Mouse (Mus musculus) layer of hippocampus, adult 9-11 months (tissue): Measurements from ENCODE around the gene F2r.

ENCODE experiments used
- DNase-seq: peaks from one replicate; pipeline ENCODE4 v3.0.0; 2022

Gene F2r

GRCm38 (mm10) chr13:95618309-95618712 lies at the start of gene F2r:
F2r (minus strand) TSS chr13:95618487.
- DNase-seq, result peak; percentile 12

- DNase-seq, result no peak
These were observed 49.0 kb upstream of the F2r start for GRCm38 (mm10) chr13:95667260-95667659.

- peak; percentile 31 for DNase-seq
These were observed 47.5 kb upstream of the F2r start for GRCm38 (mm10) chr13:95665644-95666356.

GRCm38 (mm10) chr13:95663834-95664233 lies 45.5 kb upstream of the F2r start:
- no peak for DNase-seq

GRCm38 (mm10) chr13:95659432-95659831 lies 41.1 kb upstream of the F2r start:
- no peak for DNase-seq

GRCm38 (mm10) chr13:95657171-95657570 lies 38.9 kb upstream of the F2r start:
- DNase-seq, result no peak

GRCm38 (mm10) chr13:95655284-95655683 lies 37.0 kb upstream of the F2r start:
- DNase-seq, result peak; percentile 22

- no peak for DNase-seq
These were observed 35.4 kb upstream of the F2r start for GRCm38 (mm10) chr13:95653696-95654095.

GRCm38 (mm10) chr13:95651870-95652668 lies 33.8 kb upstream of the F2r start:
- no peak for DNase-seq

GRCm38 (mm10) chr13:95649941-95650340 lies 31.7 kb upstream of the F2r start:
- no peak for DNase-seq

- no peak for DNase-seq
These were observed 29.0 kb upstream of the F2r start for GRCm38 (mm10) chr13:95647248-95647647.

GRCm38 (mm10) chr13:95646687-95647111 lies 28.4 kb upstream of the F2r start:
- no peak for DNase-seq

- DNase-seq, result no peak
These were observed 25.5 kb upstream of the F2r start for GRCm38 (mm10) chr13:95643740-95644139.

GRCm38 (mm10) chr13:95641061-95641986 lies 23.0 kb upstream of the F2r start:
- DNase-seq, result no peak

- no peak for DNase-seq
These were observed 22.1 kb upstream of the F2r start for GRCm38 (mm10) chr13:95640408-95640807.

GRCm38 (mm10) chr13:95639336-95640116 lies 21.2 kb upstream of the F2r start:
- peak; percentile 19 for DNase-seq

- peak; percentile 28 for DNase-seq
These were observed 20.6 kb upstream of the F2r start for GRCm38 (mm10) chr13:95638894-95639293.

GRCm38 (mm10) chr13:95637737-95638136 lies 19.4 kb upstream of the F2r start:
- DNase-seq, result no peak

- no peak for DNase-seq
These were observed 17.0 kb upstream of the F2r start for GRCm38 (mm10) chr13:95635301-95635700.

GRCm38 (mm10) chr13:95634451-95634850 lies 16.2 kb upstream of the F2r start:
- no peak for DNase-seq

GRCm38 (mm10) chr13:95633384-95633783 lies 15.1 kb upstream of the F2r start:
- DNase-seq, result no peak

- no peak for DNase-seq
These were observed 13.9 kb upstream of the F2r start for GRCm38 (mm10) chr13:95632144-95632543.
